Mouse (Mus musculus) v-Abl transformed pro-B cells (cell line): Measurements from ENCODE around the gene Tmtc4.

ENCODE experiments used
- in situ Hi-C, 2 experiments: fragments of 400-800 bp; cut with MboI; formaldehyde crosslinking; loops; one replicate each; pipeline ENCODE4 v1.15.1; 2025; ENCODE audit not compliant: unreplicated experiment in 2 of 2

Tmtc4 gene

GRCm38 (mm10) chr14:122909368-122910091 lies 74.3 kb downstream of the Tmtc4 start:
- in situ Hi-C loops, result loop anchor here (10.0 to 25.0 kb wide), 2 partner anchors 845 to 1047 kb away; no protein-coding TSS in a partner anchor

GRCm38 (mm10) chr14:122908075-122908474 lies 75.8 kb downstream of the Tmtc4 start:
- in situ Hi-C loops, result loop anchor here in 1 of 2 experiments (25.0 kb wide), 1 partner anchor 1046 kb away; no protein-coding TSS in a partner anchor

GRCm38 (mm10) chr14:122905007-122905406 lies 78.8 kb downstream of the Tmtc4 start:
- in situ Hi-C loops, result loop anchor here in 1 of 2 experiments (25.0 kb wide), 1 partner anchor 1043 kb away; no protein-coding TSS in a partner anchor

GRCm38 (mm10) chr14:122903923-122904351 lies 79.9 kb downstream of the Tmtc4 start:
- in situ Hi-C loops, result loop anchor here in 1 of 2 experiments (25.0 kb wide), 1 partner anchor 1042 kb away; no protein-coding TSS in a partner anchor

GRCm38 (mm10) chr14:122902884-122903283 lies 81.0 kb downstream of the Tmtc4 start:
- in situ Hi-C loops, result loop anchor here in 1 of 2 experiments (25.0 kb wide), 1 partner anchor 1041 kb away; no protein-coding TSS in a partner anchor

- in situ Hi-C loops, result loop anchor here in 1 of 2 experiments (25.0 kb wide), 1 partner anchor 1040 kb away; no protein-coding TSS in a partner anchor
Measured at GRCm38 (mm10) chr14:122902136-122902535, 81.7 kb downstream of the Tmtc4 start.

- in situ Hi-C loops, result loop anchor here in 1 of 2 experiments (25.0 kb wide), 1 partner anchor 1039 kb away; no protein-coding TSS in a partner anchor
Measured at GRCm38 (mm10) chr14:122901715-122902114, 82.1 kb downstream of the Tmtc4 start.

- in situ Hi-C loops, result loop anchor here in 1 of 2 experiments (25.0 kb wide), 1 partner anchor 1039 kb away; no protein-coding TSS in a partner anchor
Measured at GRCm38 (mm10) chr14:122901177-122901576, 82.7 kb downstream of the Tmtc4 start.

- in situ Hi-C loops, result loop anchor here in 1 of 2 experiments (25.0 kb wide), 1 partner anchor 1038 kb away; no protein-coding TSS in a partner anchor
Measured at GRCm38 (mm10) chr14:122900679-122901078, 83.2 kb downstream of the Tmtc4 start.

GRCm38 (mm10) chr14:122898550-122898949 lies 85.3 kb downstream of the Tmtc4 start:
- in situ Hi-C loops, result no loop called here

GRCm38 (mm10) chr14:122896106-122896505 lies 87.7 kb downstream of the Tmtc4 start:
- in situ Hi-C loops, result no loop called here

GRCm38 (mm10) chr14:122891470-122891968 lies 92.3 kb downstream of the Tmtc4 start:
- in situ Hi-C loops, result no loop called here

- in situ Hi-C loops, result no loop called here
Measured at GRCm38 (mm10) chr14:122888480-122888872, 95.4 kb downstream of the Tmtc4 start.

GRCm38 (mm10) chr14:122887702-122888479 lies 95.9 kb downstream of the Tmtc4 start:
- in situ Hi-C loops, result no loop called here

GRCm38 (mm10) chr14:122887278-122887677 lies 96.6 kb downstream of the Tmtc4 start:
- in situ Hi-C loops, result no loop called here

- in situ Hi-C loops, result no loop called here
Measured at GRCm38 (mm10) chr14:122885893-122886292, 97.9 kb downstream of the Tmtc4 start.

GRCm38 (mm10) chr14:122883821-122884584 lies 99.8 kb downstream of the Tmtc4 start:
- in situ Hi-C loops, result no loop called here

- in situ Hi-C loops, result no loop called here
Measured at GRCm38 (mm10) chr14:122883410-122883806, 100.4 kb downstream of the Tmtc4 start.

- in situ Hi-C loops, result no loop called here
Measured at GRCm38 (mm10) chr14:122882795-122883409, 100.9 kb downstream of the Tmtc4 start.
